Mouse (Mus musculus): ENCODE data around the gene Usb1. TPM values are rescaled to one million over a fixed set of nuclear protein-coding genes. Genes with fewer than 3 reads are reported as not detected.

The Usb1 gene
- total RNA-seq, 2 experiments from 2014 or later: 17.9 to 22.2 TPM

Other genes starting within 250 kb of the Usb1 start
- gene Kifc3, start 129.5 kb upstream of the Usb1 start, total RNA-seq (2021): 10 to 100 TPM; 39.0 to 40.9 TPM
- gene Cngb1, start 25.7 kb upstream of the Usb1 start, total RNA-seq (2021): 1 to 10 TPM; 1.3 to 1.5 TPM
- not detected for gene Tepp, start 21.7 kb upstream of the Usb1 start, total RNA-seq (2021)
- gene Zfp319, start 334 bp upstream of the Usb1 start, total RNA-seq (2021): 10 to 100 TPM; 11.8 to 12.6 TPM
- 10 to 100 TPM; 51.0 to 54.5 TPM for gene Mmp15, start 20.0 kb downstream of the Usb1 start, total RNA-seq (2021)
- gene Cfap20, start 102.6 kb downstream of the Usb1 start, total RNA-seq (2021): 10 to 100 TPM; 31.5 to 38.3 TPM
- 10 to 100 TPM; 51.4 to 52.8 TPM for gene Csnk2a2, start 157.8 kb downstream of the Usb1 start, total RNA-seq (2021)
- under 1 TPM in 1 of 2 experiments, not detected in 1; 0.41 TPM for gene Ccdc113, start 201.8 kb downstream of the Usb1 start, total RNA-seq (2021)
- not detected for gene Prss54, start 244.1 kb downstream of the Usb1 start, total RNA-seq (2021)